Mouse (Mus musculus): Measurements from ENCODE around the gene Tpcn2.

DNA sequence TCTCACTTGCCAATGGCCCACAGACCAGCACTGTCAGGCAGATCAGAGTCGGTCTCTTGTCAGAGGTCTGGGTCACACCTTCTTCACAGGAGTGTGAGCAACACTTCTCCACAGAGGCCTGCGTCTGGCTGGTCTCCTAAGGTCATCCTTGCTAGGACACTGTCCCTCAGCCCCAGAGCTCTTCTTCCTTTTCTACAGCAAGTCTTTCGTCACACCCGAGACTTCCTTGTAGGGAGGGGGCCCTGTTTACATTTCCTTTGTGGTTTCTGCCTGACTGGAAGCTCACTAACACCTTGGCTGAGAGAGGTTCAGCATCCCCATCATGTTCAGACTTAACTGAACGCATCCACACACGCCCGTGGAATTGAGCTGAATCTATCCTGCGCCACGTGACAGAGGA lies 19.6 kb downstream of the Tpcn2 start:
- TF ChIP-seq GATA1 (IDR thresholded peaks at IDR 0.05; ENCODE audit: low read length) (no peak), TAL1 (IDR thresholded peaks at IDR 0.05; ENCODE audit: low read length) (no peak)
